Mouse (Mus musculus) thymus, adult 2 months (tissue): ENCODE measurements around the gene Bcor.

Source experiments
- CTCF ChIP-seq: fragments of 200-500 bp; IDR thresholded peaks from 2 replicates; pipeline ENCODE4 v1.5.1; 2012; ENCODE audit warnings: mild to moderate bottlenecking, control low read depth, low read length, moderate library complexity, borderline replicate concordance; ENCODE audit not compliant: control insufficient read depth, poor library complexity, insufficient read depth; ENCODE audit errors: extremely low read depth
- POLR2A ChIP-seq: fragments of 200-500 bp; IDR thresholded peaks from 2 replicates; pipeline ENCODE4 v1.6.1; 2012; ENCODE audit warnings: mild to moderate bottlenecking, low read length, control low read depth, moderate library complexity; ENCODE audit not compliant: control insufficient read depth, poor library complexity, insufficient read depth; ENCODE audit errors: extremely low read depth

GRCm38 (mm10) chrX:12006031-12006881 lies 153.9 kb downstream of the Bcor start:
- no peak for TF ChIP-seq CTCF
- TF ChIP-seq POLR2A, result no peak
